Mouse (Mus musculus): ENCODE measurements around the gene 9530077C05Rik. TPM values are rescaled to one million over a fixed set of nuclear protein-coding genes. Genes with fewer than 3 reads are reported as not detected.
"Not testable (repeated sequence)": the region's sequence is repeated elsewhere in the genome, so short reads cannot be mapped to it uniquely, and the experiment has no call there.

Gene 9530077C05Rik
- polyA plus RNA-seq, 1 experiment from 2014 or later: 2.0 TPM

DNA sequence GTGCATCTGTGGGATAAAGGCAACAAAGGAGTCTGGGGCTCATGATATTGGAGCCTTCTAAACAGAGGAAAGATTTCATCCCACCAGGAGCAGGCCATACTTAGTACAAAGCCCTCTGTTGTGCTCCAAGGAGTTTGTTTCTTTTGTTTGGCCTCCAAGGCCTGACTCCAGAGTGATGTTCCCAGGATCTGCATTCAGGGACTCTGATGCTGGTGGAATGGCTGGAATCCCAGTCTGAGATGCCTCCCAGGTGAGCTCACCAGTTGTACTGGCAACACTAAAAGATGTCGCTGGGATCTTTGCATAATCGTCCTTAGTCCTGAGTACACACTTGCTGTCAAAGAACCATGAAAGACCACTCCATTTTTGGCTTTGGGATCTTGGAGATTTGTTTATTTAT, 22.8 kb downstream of the 9530077C05Rik start:
- Histone ChIP-seq H3K36me3 (replicated peaks) (no peaks in the 10 kb centered on the region), H3K9me3 (replicated peaks) (no peaks in the 10 kb centered on the region), H3K4me2 (no peak overlapping the region), H3K4me3 (replicated peaks) (no peak overlapping the region), H3K27ac (replicated peaks) (no peak overlapping the region), H3K27me3 (no peaks in the 10 kb centered on the region), H3K4me1 (replicated peaks) (peaks cover 14% of the 10 kb centered on the region), H3K9ac (no peak overlapping the region)
- WGBS (ENCODE audit: insufficient replicate concordance): 59% methylated on average over 2 of the region's 2 CpGs
- ATAC-seq (ENCODE audit: insufficient read depth): no peak

DNA sequence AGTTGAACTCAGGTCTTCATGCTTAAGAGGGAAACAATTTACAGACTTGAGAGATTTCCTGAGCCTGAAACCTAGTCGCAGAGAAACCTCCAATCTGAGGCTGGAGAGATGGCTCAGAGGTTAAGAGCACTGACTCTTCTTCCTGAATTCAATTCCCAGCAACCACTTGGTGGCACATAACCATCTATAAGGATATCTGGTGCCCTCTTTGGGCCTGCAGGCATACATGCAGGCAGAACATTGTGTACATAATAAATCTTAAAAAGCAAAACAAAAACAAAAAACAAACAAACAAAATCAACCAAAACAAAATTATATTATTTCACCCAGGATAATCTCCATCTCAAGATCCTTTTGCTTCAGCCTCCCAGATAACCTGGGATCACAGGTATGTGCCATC, 27.5 kb downstream of the 9530077C05Rik start:
- Histone ChIP-seq H3K4me3 (replicated peaks) (no peak overlapping the region), H3K4me2 (no peak overlapping the region), H3K36me3 (replicated peaks) (no peaks in the 10 kb centered on the region), H3K9me3 (replicated peaks) (no peaks in the 10 kb centered on the region), H3K9ac (no peak overlapping the region), H3K27me3 (no peaks in the 10 kb centered on the region), H3K4me1 (replicated peaks) (no peaks in the 10 kb centered on the region), H3K27ac (replicated peaks) (no peak overlapping the region)
- ATAC-seq (ENCODE audit: insufficient read depth): no peak
- WGBS (ENCODE audit: insufficient replicate concordance): 56% methylated on average over 1 of the region's 1 CpGs

DNA sequence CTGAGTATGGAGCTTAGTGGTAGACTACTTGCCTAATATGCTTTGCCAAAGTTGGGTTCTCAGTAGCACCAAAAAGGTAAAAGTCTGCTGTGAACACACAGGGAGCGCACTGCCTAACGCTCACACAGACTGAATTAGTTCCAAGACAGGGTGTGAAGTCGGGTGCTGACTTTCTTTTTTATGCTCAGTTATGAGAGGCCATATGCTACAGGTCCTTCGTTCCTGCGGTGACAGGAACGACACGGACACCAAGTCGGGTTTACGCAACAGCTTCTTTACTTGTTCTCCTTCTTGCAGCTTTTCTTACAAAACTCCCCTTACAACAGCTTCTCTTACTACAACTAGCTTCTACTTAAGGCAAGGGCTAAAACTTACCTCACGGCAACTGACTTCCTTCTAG, 31.8 kb downstream of the 9530077C05Rik start:
- H3K27me3 ChIP-seq: no peaks in the 10 kb centered on the region
- 71% methylated on average over 10 of the region's 10 CpGs for WGBS (ENCODE audit: insufficient replicate concordance)
- peaks cover 9% of the 10 kb centered on the region; the same call in 1 of the 2 replicates for H3K4me1 ChIP-seq (replicated peaks)
- no peak for ATAC-seq (ENCODE audit: insufficient read depth)
- peaks cover 15% of the 10 kb centered on the region for H3K36me3 ChIP-seq (replicated peaks)
- H3K4me2 ChIP-seq: no peak overlapping the region
- H3K27ac ChIP-seq (replicated peaks): 0 out of 2 replicates have a peak overlapping the region, but pooled peaks have one; percentile 19
- H3K4me3 ChIP-seq (replicated peaks): no peak overlapping the region
- no peak overlapping the region for H3K9ac ChIP-seq
- no peaks in the 10 kb centered on the region for H3K9me3 ChIP-seq (replicated peaks)

DNA sequence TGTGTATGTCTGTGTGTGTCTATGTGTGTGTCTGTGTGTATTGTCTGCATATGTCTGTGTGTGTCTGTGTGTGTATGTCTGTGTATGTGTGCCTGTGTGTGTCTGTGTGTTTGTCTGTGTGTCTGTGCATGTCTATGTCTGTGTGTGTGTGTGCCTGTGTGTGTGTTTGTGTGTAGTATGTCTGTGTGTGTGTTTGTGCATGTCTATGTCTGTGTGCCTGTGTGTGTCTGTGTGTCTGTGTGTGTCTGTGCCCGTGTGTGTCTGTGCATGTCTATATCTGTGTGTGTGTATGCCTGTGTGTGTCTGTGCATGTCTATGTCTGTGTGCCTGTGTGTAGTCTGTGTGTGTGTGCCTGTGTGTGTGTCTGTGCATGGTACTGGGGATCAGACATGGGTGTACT, 33.8 kb downstream of the 9530077C05Rik start:
- Histone ChIP-seq H3K27me3 (no peaks in the 10 kb centered on the region), H3K4me3 (replicated peaks) (no peak overlapping the region), H3K27ac (replicated peaks) (no peak overlapping the region), H3K4me2 (no peak overlapping the region), H3K36me3 (replicated peaks) (peaks cover 35% of the 10 kb centered on the region), H3K9ac (no peak overlapping the region), H3K4me1 (replicated peaks) (peaks cover 9% of the 10 kb centered on the region; the same call in 1 of the 2 replicates), H3K9me3 (replicated peaks) (no peaks in the 10 kb centered on the region)
- 63% methylated on average over 1 of the region's 1 CpGs for WGBS (ENCODE audit: insufficient replicate concordance)
- ATAC-seq (ENCODE audit: insufficient read depth): no peak

DNA sequence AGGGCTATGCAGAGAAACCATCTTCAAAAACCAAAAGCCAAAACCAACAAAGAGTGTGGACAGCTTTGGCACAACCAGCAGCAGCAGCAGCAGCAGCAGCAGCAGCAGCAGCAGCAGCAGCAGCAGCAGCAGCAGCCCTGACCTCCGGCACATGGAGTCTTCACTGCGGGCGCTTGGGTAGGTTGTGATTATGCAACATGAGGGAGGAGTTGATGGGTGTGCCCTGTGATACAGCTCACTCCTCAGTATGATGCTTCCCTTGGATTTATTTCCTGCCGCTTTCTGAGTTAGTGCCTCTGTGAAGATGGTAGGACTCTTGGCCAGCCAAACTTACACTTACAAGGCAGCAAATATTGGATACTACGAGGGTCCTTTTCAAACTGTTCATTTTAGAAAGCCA, 35.9 kb downstream of the 9530077C05Rik start:
- Histone ChIP-seq H3K4me3 (replicated peaks) (no peak overlapping the region), H3K9ac (no peak overlapping the region), H3K27me3 (no peaks in the 10 kb centered on the region), H3K4me1 (replicated peaks) (peaks cover 9% of the 10 kb centered on the region; the same call in 1 of the 2 replicates), H3K36me3 (replicated peaks) (peaks cover 55% of the 10 kb centered on the region), H3K9me3 (replicated peaks) (no peaks in the 10 kb centered on the region), H3K27ac (replicated peaks) (no peak overlapping the region), H3K4me2 (no peak overlapping the region)
- ATAC-seq (ENCODE audit: insufficient read depth): 0 out of 2 replicates have a peak, but pooled peaks have one; percentile 30
- whole genome bisulfite sequencing (ENCODE audit: insufficient replicate concordance): 41% methylated on average over 5 of the region's 5 CpGs

DNA sequence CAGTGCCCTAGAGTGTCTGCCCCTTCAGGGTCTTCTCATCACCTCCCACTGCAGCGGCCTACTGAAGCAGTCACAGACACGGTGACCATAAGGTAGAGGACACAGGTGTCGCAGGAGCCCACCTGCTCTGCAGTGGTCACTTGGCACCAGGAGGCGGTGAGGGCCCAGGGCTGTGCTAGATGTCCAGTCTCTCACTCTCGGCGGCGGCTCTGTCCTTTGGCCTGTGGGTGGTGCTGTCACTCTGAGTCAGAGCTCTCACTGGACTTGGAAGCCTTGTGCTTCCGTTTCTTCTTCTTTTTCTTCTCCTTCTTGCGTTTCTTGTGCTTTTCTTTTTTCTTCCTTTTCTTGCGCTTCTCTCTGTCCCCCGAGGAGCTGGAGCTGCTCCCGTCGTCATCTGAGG, 37.1 kb downstream of the 9530077C05Rik start:
- peaks cover 20% of the 10 kb centered on the region for H3K4me1 ChIP-seq (replicated peaks)
- H3K36me3 ChIP-seq (replicated peaks): peaks cover 67% of the 10 kb centered on the region
- no peak overlapping the region for H3K4me2 ChIP-seq
- ATAC-seq (ENCODE audit: insufficient read depth): no peak
- no peak overlapping the region for H3K4me3 ChIP-seq (replicated peaks)
- no peaks in the 10 kb centered on the region for H3K27me3 ChIP-seq
- no peak overlapping the region for H3K9ac ChIP-seq
- 81% methylated on average over 13 of the region's 13 CpGs for WGBS (ENCODE audit: insufficient replicate concordance)
- no peak overlapping the region for H3K27ac ChIP-seq (replicated peaks)
- H3K9me3 ChIP-seq (replicated peaks): no peaks in the 10 kb centered on the region

DNA sequence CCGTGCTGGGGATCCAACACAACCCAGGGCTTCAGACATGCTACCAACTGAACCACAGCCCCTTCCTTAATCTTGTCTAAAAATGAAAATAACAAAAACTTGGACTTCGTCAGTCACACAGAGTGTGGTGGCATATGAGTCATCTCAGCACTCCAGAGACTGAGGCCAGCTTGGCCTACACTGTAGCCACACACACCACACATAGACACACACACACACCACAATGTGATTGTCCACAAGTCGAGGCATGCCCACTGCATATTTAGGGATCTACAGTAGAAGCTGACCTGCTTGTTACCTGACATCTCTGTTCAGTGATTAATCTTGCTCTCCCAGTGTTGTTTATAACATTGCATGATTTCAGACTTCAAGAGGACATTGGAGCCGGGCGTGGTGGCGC, 37.9 kb downstream of the 9530077C05Rik start:
- Histone ChIP-seq H3K36me3 (replicated peaks) (peaks cover 74% of the 10 kb centered on the region), H3K4me2 (no peak overlapping the region), H3K27ac (replicated peaks) (no peak overlapping the region), H3K4me3 (replicated peaks) (no peak overlapping the region), H3K27me3 (no peaks in the 10 kb centered on the region), H3K4me1 (replicated peaks) (peaks cover 27% of the 10 kb centered on the region), H3K9ac (no peak overlapping the region), H3K9me3 (replicated peaks) (no peaks in the 10 kb centered on the region)
- 73% methylated on average over 6 of the region's 6 CpGs for WGBS (ENCODE audit: insufficient replicate concordance)
- ATAC-seq (ENCODE audit: insufficient read depth): no peak

DNA sequence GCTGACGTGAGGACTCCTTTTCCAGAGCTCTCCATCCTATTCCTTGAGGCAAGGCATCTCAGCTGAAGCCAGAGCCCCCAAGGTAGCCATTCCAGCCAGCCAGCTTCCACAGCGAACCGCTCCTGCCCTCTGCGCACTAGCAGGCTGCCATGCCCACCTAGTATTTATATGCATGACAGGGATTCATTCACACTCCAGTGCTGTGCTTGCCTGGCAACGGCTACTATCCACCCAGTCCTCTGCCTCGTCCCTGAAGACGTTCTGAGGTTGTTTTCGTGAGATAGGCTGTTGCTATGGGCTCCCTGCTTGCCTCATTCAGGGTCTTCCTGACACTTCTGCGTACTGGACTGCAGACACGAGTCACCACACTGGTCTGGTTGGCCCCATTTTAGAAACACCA, 41.4 kb downstream of the 9530077C05Rik start:
- H3K4me2 ChIP-seq: no peak overlapping the region
- WGBS (ENCODE audit: insufficient replicate concordance): 65% methylated on average over 10 of the region's 10 CpGs
- no peaks in the 10 kb centered on the region for H3K9me3 ChIP-seq (replicated peaks)
- peaks cover 97% of the 10 kb centered on the region for H3K36me3 ChIP-seq (replicated peaks)
- no peak for ATAC-seq (ENCODE audit: insufficient read depth)
- no peak overlapping the region for H3K4me3 ChIP-seq (replicated peaks)
- H3K9ac ChIP-seq: no peak overlapping the region
- H3K27me3 ChIP-seq: no peaks in the 10 kb centered on the region
- peak overlapping the region; percentile 66 for H3K27ac ChIP-seq (replicated peaks)
- H3K4me1 ChIP-seq (replicated peaks): peaks cover 22% of the 10 kb centered on the region

DNA sequence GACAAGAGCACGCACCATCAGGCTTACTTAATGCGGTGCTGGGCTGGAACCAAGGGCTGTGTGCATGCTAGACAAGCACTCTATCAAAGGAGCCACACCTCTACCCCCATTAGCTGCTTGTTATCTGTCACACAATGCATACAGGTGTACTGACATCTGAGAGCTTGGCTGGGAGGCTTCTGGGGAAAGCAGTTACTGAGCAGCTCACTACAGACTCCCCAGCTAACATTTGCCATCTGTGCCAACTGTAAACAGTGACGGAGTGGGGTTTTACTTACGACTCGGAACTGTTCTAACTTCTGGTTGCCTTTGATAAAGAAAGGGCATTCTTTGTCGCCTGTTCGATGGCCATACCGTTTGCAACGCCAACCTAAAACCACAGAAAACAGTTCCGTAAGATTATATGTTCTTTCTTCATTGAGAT, 42.2 kb downstream of the 9530077C05Rik start:
- Histone ChIP-seq H3K27ac (replicated peaks) (peak overlapping the region; percentile 66), H3K36me3 (replicated peaks) (peaks cover 94% of the 10 kb centered on the region)
- WGBS (ENCODE audit: insufficient replicate concordance): 24% methylated on average over 10 of the region's 10 CpGs

DNA sequence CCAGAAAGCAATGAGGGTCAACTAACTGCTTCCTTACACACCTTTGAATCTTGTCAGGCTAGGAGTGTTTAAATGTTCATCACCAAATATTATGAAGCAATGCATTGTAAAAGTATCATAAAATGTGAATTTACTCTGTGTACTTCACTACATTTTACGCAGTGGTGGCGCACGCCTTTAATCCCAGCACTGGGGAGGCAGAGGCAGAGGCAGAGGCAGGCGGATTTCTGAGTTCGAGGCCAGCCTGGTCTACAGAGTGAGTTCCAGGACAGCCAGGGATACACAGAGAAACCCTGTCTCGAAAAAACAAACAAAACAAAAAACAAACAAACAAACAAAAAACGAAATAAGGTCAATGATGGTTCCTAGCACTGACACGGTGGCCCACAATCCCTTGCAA, 42.7 kb downstream of the 9530077C05Rik start, which contains the start of gene Gm17545:
Gene Gm17545, plus strand, starts transcription at position 301 of the 400 bp plus-strand sequence.
- H3K4me3 ChIP-seq (replicated peaks); H3K9me3 ChIP-seq (replicated peaks); H3K27me3 ChIP-seq; ATAC-seq (ENCODE audit: insufficient read depth): not testable (repeated sequence)
- 71% methylated on average over 8 of the region's 8 CpGs for WGBS (ENCODE audit: insufficient replicate concordance)
- Histone ChIP-seq H3K4me2 (peak within 1 kb of the TSS; percentile 11; the same call in 1 of the 2 replicates), H3K9ac (0 out of 2 replicates have a peak within 1 kb of the TSS, but pooled peaks have one; percentile 15), H3K4me1 (replicated peaks) (peaks cover 22% of the 10 kb centered on the region), H3K27ac (replicated peaks) (peak within 1 kb of the TSS; percentile 66), H3K36me3 (replicated peaks) (peaks cover 93% of the 10 kb centered on the region)

More for the DNA sequence above, 42.2 kb downstream of the 9530077C05Rik start:
- ATAC-seq (ENCODE audit: insufficient read depth): peak; percentile 91
- no peaks in the 10 kb centered on the region for H3K9me3 ChIP-seq (replicated peaks)
- no peaks in the 10 kb centered on the region for H3K27me3 ChIP-seq
- no peak overlapping the region for H3K4me3 ChIP-seq (replicated peaks)
- H3K9ac ChIP-seq: 0 out of 2 replicates have a peak overlapping the region, but pooled peaks have one; percentile 15
- peaks cover 22% of the 10 kb centered on the region for H3K4me1 ChIP-seq (replicated peaks)
- H3K4me2 ChIP-seq: peak overlapping the region; percentile 11; the same call in 1 of the 2 replicates

DNA sequence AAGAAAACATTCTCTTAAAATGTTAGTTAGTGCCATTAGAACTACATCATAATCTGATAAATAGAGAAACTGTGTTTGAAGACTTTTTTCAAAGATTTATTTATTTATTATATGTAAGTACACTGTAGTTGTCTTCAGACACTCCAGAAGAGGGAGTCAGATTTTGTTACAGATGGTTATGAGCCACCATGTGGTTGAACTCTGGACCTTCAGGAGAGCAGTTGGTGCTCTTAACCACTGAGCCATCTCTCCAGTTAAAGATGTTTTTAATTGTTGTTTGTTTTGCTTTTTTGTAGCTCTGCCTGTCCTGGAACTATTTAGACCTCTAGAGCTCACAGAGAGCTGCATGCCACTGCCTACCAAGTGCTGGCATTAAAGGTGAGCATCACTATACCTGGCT, 43.7 kb downstream of the 9530077C05Rik start:
- Histone ChIP-seq H3K27ac (replicated peaks) (no peak overlapping the region), H3K4me2 (no peak overlapping the region), H3K4me1 (replicated peaks) (peaks cover 22% of the 10 kb centered on the region), H3K4me3 (replicated peaks) (no peak overlapping the region), H3K36me3 (replicated peaks) (peaks cover 83% of the 10 kb centered on the region), H3K27me3 (no peaks in the 10 kb centered on the region), H3K9me3 (replicated peaks) (no peaks in the 10 kb centered on the region), H3K9ac (no peak overlapping the region)
- no peak for ATAC-seq (ENCODE audit: insufficient read depth)
